Mouse (Mus musculus): ENCODE measurements around the gene Dll1.

Gene Dll1

DNA sequence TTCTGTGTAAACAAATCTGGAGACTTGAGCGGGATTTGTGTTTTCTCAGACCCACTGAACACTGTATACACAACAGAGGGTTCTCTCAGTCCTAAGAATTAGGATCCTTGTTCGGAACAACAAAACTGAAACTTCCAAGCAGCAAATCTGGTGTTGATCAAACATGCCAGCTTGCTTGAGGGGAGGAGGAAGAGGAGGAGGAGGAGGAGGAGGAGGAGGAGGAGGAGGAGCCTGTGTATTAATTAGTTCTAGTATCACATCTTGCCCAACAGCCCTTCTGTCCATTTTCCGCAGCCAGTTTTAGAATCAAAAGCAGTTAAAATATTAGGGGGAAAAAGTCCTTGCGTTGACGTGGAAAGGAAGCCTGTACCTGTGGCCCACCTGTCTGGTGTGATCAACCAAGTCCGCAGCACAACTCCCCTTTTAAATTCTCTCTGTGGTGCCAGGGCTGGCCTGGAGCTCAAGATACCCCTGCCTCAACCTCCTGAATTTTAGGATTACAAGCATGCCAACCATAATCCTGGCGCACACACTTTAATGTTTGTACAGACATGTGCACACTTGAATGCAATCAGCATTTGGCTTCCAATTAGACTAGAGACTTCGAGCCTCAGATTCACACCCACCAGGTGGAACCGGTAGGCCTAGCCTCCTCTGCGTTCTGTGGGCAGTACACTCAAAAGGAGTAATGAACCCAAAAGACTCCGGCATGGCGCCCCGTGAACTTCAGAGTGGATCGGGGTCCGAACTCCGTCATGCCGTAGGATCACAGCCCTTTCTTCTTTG is 3.3 kb upstream of the Dll1 start:
- DNase-seq (ENCODE audit: low read depth, low spot score) = no peak

DNA sequence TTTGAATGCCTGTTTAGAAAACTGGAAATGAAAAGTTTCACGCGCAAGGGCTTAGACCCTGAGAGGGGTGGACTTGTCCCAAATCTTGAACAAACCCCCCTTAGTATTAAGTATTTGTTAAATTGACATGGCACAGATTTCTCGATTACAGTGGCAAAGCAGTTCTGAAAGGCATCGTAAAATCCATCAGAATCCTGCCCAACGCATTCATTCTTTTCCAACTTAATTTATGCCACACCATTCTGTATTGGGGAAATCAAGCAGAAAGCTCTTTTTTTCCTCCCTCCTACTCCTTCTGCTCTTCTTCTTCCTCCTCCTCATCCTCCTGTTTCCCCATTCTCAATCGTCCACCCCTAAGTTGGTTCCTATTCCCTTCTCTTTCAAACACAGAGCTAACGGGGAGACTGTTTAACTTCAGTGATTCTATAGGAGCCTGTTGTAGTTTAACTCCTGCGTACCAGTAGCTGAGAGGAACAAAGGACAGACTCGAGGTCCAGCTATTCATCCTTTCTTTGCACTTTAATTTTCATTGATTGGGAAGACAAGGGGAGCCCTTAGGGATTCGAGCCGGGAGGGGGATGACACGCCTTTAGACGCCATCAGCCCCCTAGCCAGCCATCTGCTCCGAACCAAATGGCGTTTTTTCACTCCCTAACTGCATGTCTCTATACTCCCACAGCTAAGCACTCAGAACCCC is 1.9 kb upstream of the Dll1 start:
- no peak for DNase-seq (ENCODE audit: low read depth, low spot score)

DNA sequence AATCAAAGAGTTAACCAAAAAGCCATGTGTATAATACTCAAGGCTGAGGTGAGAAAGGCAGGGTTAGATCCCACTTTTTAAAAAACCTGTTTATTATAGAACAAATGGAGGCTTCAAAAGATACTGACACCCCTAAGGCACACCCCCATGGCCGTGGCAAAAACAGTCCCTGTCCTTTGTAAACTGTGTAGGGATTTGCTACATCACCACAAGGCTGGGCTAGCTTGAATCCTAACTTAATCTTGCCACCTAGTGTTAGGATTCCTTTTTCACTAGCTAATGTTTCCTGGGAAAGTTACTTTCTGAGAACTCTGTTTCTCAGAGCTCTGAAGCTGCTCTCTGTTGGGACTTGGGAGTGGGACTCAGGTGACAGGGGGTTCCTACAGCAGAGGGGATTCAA is 1.2 kb upstream of the Dll1 start:
- DNase-seq (ENCODE audit: low read depth, low spot score) = no peak

DNA sequence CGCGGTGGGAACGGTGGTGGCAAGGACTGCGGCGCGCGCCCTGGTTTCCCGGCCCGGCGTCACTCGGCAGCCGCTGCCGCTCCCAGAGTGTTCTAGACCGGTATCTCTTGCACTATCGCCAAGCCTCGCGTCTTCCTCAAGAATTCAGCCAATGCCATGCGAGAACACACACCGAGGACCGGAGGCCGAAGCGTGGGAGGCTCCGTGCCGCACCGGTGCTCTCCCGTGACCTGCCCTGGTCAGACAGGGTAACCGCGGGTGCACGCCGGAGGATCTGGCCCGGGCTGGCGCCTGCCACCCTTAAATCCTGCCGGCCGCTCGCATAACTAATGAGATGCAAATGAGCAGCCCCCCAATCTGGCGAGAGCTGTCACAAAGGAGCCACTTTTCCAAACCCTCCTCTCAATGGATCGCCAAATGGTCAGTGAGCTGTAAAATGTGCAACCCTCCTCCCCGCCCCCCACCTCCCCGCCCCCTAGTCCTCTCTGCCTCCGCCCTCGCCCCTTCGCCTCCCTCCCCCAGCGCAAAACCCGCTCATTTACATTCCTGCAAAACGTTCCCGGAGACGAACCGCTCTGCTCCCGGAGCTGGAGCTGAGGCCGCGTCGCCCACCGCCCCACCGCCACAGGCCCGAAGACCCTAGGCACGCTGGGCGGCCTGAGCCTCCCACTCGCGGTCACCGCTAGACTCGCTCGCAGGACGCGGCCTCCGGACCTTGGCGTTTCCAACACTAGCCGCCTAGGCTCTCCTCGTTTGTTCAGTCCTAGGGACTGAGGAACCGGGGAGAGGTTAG is 775 bp downstream of the Dll1 start:
- peak; percentile 71 for DNase-seq (ENCODE audit: low read depth, low spot score)

DNA sequence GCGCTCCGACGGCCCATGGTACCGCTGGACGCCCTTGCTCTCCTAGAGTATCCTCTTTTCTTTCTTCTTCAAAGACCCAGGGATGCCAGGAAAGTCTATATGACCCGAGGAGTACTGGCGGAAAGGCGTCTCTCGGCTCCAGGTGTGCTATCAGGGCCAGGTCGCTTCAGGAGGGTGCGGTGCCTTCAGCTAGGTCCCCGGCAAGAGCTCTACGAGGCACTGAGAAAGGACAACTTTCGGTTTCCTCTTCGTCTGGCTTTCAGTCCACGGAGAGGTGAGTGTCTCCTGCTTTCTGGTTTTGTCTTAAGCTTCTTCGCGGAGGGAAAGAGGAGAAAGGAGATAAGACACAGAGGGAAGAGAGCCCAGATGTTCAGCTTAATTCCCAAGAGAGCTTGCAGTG is 1.4 kb downstream of the Dll1 start:
- DNase-seq (ENCODE audit: low read depth, low spot score) = no peak

DNA sequence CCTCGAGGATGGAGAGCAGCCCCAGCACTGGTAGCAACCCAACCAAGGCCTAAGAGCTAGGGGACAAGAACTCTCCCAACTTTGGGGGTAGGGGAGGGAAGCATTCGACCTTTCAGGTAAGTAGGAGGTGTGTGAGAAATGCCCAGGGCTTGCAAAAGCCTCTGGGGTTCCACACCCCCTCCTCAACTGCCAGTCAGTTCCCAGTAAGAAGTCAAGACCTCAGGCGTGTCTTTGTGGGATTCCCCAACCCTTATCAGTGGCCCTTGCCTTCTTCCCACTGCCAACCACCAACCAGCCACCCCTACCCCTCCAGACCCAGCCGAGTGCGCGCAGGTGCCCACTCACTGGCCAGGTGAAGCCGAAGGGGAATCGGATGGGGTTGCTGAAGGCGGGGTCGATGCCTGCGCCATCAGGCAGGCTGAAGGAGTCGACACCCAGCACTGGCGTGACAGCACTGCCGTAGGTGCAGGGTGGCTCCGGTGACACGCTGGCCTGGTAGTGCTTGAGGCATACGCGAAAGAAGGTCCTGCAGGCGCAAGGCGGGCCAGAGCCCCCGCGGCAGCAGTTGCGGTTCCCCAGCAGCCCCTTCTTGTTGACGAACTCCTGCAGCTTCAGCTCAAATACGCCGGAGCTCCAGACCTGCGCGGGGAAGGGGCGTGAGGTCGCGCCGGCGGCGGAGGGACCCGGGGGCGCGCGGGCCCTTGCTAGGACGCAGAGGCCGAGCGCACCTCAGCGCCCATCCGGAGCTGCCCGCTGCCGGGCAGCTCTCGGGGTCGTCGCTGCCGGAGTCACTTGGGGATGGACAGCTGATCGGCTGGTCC is 2.1 kb downstream of the Dll1 start:
- no peak for DNase-seq (ENCODE audit: low read depth, low spot score)

DNA sequence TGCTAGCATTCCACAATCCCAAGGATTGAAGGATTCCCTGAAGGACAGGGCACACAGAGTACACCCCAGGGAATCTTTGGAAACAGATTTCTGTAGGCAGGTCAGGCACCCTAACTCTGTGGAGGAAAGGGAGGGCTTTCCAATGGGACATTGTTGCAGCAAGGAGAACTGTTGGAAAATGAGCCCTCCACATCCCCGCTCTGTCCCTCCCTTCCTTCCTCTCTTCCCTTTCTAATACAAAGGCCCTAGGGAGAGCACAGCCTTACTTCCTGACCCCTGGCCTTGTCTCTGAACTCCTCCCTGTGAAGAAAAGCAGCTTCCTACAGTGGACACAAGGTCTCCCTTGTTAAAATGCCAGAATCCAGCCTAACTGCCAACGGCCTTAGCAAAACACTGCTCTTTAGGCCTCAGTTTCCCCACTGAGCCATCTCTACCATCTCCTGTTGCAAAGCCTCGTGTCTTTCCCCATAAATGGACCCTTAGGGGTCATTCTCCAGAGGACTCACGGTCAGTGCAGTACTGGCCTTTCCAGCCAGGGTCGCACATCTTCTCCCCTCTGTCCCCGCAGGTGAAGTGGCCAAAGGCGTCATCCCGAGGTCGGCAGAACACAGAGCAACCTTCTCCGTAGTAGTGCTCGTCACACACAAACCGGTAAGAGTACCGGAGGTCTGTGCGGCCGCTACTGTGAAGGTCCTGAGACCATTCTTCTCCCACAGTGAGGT is 3.6 kb downstream of the Dll1 start:
- DNase-seq (ENCODE audit: low read depth, low spot score) = no peak

DNA sequence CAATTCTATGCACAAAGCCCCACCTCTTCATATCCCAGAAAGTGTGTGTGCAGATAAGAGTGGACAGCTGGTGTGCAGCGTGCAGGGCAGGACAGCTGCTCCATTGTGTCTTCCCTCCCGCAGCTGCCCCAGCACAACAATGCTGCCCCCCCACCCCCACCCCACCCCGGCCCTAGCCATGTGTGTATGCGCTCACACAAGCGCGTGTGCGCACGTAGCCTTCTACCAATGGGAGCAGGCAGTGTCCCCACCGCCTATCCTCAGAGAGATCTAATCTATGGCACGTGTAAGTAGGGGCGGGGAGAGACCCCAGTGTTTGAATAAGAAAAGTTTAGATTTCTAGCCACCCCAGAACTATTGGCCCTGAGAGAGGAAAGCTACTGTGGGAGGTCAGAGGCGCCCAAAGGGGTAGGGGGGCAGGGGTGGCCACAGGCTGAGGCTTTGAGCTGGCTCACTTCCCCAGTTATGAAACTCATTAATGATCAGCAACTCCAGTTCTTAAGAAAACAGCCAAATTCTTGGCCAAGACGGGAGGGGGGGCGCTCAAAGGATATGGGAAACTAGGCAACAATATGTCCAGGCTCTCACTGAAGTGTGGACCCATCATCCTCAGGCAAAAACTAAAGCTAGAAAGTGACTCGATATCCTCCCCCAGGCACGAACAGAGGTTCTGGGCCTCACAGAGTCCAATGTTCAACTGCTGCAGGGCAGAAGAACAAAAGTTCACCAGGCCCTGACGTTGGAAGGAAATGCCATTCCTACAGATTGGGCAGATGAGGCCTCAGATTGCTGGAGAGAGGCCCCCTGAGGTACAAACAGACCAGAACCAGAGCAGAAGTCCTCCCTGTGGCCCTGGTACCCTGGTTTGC is 4.5 kb downstream of the Dll1 start:
- no peak for DNase-seq (ENCODE audit: low read depth, low spot score)

DNA sequence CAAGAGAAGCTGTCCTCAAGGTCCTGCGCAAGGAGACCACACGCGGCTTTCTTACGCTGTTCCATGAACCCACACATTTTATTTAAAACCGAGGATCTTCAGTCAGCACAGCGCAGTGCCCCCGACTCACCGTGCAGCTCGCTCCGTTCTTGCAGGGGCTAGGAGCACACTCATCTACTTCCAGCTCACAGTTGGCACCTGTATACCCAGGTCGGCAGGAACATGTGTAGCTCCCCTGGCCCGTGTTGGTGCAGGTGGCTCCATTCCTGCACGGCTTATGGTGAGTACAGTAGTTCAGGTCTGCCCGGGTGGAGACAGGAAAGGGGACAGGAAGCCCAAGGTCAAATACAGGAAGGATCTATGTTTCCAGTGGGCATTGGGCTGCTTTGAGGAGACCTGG is 6.3 kb downstream of the Dll1 start:
- no peak for DNase-seq (ENCODE audit: low read depth, low spot score)

DNA sequence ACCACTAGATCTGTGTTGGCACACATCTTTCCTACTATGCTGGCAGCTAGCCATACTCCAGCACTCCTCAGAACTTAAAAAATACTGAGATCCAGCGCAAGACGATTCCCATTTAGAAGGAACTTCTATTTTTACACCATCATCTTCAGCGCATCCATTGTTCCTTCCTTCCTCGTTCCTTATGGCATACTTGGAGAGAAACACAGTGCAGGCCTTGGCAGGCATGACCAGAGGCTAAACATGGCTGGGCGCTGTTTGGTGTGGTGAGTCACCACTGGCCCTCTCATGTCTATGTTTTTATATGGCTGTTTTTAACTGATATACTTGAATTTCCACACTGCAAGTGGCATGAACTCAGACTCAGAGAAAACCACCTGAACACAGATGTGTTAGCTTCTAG is 11.0 kb downstream of the Dll1 start:
- no peak for DNase-seq (ENCODE audit: low read depth, low spot score)

DNA sequence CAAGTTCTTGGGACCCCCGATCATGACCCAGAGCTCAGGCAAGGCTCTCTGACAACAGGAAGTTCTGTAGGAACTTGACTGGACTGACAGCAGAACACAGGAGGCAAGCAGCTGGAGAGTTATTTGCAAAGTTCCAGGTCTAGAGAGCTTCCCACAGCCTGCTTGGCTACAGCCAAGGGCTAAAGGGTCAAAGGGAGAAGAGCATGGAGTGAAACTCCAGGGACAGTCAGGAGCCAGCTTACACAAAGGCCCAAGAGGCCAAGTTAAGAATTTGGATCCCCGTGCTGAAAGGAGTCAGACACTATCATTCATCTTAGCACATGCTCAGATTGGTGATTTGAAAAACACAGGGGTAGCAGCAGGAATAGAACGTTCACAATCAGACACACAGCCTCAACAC is 13.0 kb downstream of the Dll1 start:
- DNase-seq (ENCODE audit: low read depth, low spot score) = no peak

DNA sequence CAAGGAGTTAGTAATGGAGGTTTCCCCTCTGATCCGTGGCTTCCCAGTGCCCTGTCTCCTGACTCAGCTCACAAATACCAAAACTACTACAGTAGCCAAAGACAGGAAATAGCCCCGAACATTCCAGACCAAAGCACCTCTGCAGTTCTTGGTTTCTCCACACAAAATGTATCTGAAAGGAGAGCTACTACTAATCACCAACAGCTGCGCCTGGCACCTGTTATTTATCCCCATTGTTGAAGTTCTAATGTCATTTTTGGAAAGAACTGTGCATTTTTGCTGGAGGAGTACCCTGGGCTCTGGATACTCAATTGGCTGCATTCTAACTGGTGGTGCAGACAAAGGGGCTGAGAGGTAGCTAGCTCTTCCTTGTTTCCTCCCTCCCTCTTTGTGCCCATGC is 19.6 kb downstream of the Dll1 start:
- DNase-seq (ENCODE audit: low read depth, low spot score) = no peak

DNA sequence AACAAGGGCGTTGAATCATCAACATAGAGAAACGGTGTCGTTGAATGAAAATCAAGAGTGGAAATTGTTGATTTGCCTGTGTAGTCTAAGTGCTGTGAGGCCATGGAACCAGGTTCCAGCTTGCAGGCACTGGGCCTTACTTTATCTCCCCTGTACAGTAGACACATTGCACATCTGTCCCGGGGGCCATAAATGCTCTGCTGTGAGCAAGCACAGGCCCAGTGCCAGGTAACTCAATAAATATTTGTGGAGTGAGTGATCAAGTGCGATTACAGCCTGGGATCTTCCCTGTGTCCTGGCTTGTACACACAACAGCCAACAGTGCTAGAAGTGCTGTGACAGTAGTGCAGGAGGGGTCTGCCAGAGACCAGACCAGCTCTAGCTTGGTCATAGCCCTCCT is 20.1 kb downstream of the Dll1 start:
- no peak for DNase-seq (ENCODE audit: low read depth, low spot score)

DNA sequence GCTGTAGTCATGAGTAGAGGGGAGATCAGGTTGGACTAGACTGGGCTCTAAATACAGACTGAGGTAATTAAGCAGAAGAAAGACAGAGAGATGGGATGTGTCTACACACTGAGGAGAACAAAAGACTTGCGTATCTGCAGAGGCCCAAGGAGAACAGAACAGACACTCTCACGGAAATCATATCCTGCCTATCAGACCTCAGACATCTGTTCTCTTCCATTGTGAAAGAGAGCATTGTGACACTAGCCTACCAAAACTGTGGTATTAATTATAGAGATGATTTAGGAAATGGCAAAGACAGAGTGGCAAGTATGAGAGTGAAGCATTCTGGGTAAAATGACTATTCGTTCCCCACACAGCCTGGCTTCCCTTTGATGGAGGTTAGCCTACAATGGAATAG is 21.6 kb downstream of the Dll1 start:
- no peak for DNase-seq (ENCODE audit: low read depth, low spot score)

DNA sequence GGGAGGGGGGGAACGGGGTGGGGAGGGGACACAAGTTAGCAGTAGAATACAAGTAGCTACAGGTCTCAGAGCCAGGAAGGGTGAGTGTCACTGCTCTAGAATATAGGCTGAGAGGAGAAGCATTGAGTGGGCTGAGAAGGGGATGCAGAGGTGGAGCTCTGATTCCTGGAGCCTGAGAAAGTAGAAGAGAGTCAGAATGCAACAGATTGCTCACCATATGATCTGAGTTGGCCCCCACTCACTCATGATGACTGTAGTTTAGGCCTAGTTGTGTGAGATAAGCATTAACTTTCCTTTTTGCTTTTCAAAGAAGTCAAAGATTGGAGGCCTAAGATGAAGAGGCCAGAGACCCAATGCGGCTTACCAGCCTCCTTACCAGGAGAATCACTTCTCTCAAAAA is 22.7 kb downstream of the Dll1 start:
- DNase-seq (ENCODE audit: low read depth, low spot score) = no peak

DNA sequence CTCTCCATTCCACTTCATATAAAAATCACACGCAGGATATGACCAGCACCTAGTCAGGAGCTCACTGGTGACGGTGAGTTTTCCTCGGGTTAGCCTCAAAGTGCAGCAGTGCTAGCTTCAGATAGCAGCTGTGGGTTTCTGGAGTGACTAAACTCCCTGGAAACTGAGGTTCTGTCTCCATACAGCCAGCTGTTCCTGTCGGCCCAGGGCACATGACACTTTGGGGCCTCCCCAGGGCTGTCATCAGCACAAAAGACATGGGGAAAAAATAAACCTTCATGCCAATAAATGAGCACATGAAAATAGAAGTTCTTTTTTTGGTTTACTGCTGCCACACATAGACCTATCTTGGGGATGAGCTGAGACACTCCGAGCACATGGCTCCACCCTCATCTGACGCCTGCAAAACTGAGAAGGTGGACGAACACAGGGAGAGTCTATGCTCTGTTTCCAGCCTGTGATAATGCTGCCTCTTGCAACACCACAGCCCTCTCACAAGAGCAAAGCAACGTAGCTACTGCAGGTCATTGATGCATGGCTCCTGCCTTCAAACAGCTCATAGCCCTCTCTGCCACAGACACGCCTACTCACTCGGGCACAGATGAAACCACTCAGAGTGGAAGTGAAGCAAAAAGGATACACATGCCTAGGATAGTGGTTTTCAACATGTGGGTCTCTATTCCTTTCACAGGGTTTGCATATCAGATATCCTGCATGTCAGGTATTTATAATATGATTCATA is 23.6 kb downstream of the Dll1 start:
- DNase-seq (ENCODE audit: low read depth, low spot score) = peak; percentile 88

DNA sequence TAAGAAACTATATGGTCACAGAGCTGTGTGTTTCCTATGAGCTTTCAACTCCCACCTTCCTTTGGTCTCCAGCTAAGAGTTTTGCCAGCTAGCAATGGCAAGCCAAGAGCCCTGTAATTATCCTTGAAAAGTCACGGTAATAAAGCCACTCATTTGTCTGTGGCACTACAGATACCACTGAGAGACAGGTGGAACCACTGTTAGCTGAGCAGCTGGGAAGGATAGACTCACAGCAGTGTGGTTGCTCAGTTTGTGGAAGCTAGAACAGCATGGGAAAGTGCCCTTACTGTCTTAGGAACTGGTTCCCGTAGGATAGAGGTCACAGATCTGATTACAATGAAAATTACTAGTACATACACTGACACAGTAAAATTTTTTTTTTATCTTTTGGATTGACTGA is 26.5 kb downstream of the Dll1 start:
- DNase-seq (ENCODE audit: low read depth, low spot score) = no peak

DNA sequence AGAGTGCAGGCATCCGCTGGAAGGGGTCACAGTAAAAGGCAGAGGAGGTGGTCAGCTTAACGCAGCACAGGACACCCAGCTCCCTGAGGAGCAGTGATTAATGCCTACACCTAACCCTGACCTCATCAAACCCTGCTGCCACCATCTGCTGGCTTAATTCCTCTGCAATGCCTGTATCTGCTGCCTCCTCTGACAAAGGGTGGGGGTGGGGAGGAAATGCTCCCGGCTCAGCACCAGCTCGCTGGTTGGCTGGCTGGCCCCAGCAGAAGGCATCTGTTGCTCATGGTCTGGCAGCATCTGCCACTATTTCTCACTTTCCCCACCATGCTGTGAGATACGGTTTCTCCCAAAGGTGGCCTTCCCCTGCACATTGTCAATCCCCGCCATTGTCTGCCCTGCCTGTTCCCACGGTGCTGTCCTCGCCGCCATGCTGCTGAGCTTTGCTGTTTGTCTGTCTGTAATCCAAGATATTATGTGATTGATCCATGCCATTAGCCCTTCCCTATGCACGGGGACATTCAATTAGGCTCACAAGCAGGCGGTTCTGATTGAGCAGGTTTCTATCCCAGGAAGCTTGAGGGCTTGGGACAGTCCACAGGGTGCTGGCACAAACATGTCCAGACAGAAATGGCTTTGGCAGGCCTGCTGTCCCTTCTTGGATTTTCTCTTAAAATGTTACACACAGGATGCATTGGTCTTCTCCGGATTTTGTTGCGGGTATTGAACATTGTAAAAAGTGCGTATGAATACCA is 33.4 kb downstream of the Dll1 start:
- DNase-seq (ENCODE audit: low read depth, low spot score) = no peak

DNA sequence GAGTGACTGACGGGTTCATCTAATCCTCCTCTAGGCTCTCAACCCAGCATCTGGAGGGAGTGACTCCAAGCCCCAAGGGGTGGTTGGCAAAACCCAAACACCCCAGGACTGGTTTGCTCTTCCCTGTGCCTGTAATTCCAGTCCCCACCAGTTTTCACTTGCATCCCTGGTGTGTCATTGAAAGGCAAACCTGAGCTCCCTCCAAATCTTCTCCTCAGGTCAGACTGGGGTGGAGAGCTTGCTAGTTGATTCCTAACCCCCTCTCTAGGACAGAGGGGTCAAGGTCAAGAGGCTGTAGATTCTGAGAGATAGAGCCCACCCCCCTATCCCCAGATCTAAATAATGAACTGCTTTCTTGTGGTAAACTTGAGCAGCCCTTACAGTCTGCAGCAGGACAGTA is 38.8 kb downstream of the Dll1 start:
- DNase-seq (ENCODE audit: low read depth, low spot score) = no peak
